Mouse (Mus musculus) lung, adult 2 months (tissue): Measurements from ENCODE around the gene Fam83f. TPM values are rescaled to one million over a fixed set of nuclear protein-coding genes. Genes with fewer than 3 reads are reported as not detected.
"Not testable (repeated sequence)": the region's sequence is repeated elsewhere in the genome, so short reads cannot be mapped to it uniquely, and the experiment has no call there.

Experiments
- DNase-seq: peaks from one replicate; pipeline ENCODE4 v3.0.0; 2022
- H3K4me1 ChIP-seq: fragments of 200-500 bp; 2 replicates; pipeline ENCODE4 v1.6.1; 2011; ENCODE audit warnings: low read length; ENCODE audit not compliant: control insufficient read depth, insufficient read depth
- H3K4me3 ChIP-seq: fragments of 200-500 bp; replicated peaks from 2 replicates; pipeline ENCODE3; 2011; ENCODE audit warnings: low read depth, mild to moderate bottlenecking, control low read depth, low read length; ENCODE audit errors: extremely low read depth
- CTCF ChIP-seq: fragments of 200-500 bp; IDR thresholded peaks from 2 replicates; pipeline ENCODE4 v1.5.1; 2011; ENCODE audit warnings: mild to moderate bottlenecking, low read length, control low read depth; ENCODE audit not compliant: insufficient read depth
- POLR2A ChIP-seq: fragments of 200-500 bp; IDR thresholded peaks from 2 replicates; pipeline ENCODE4 v1.6.1; 2011; ENCODE audit warnings: low read depth, mild to moderate bottlenecking, control low read depth, low read length, borderline replicate concordance; ENCODE audit errors: extremely low read depth
- WGBS: fragments of 180-500 bp; shearing (Covaris S2); methylation state at CpG from one replicate; pipeline ENCODE4 v1.1.7; 2018; 5-methylcytosine and 5-hydroxymethylcytosine counted together
- polyA plus RNA-seq: library from polyadenylated mRNA; depleted of rRNA; stranded (reverse); fragments of >200 nt; gene quantifications from 2 replicates; pipeline ENCODE4 v1.2.3, GENCODE M21; 2012

Gene Fam83f
- polyA plus RNA-seq, 1 experiment: 2.2 TPM

DNA sequence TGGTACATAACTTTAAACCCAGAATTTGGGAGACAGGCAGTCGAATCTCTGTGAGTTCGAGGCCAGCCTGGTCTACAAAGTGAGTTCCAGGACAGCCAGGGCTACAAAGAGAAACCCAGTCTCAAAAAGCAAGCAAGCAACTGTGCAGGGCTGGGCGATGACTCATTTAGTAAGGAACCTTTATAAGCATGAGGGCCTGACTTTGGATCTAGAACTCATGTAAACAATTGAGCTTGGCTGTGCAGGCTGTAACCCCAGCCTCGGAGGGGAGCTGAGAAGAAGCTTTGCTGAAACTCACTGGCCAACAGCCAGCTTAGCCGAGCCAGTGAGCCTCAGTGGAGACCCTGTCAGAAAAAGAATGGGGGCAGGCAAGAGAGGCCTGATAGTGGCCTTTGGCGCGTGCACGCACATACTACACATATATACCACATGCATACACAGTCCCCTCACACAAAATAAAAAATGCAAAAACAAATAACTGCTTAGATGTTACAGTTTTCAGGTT lies 45.0 kb downstream of the Fam83f start:
- DNase-seq: no peak
- peaks cover 16% of the 10 kb centered on the region for H3K4me1 ChIP-seq
- no peak overlapping the region for H3K4me3 ChIP-seq
- no peak for TF ChIP-seq CTCF
- no peak for TF ChIP-seq POLR2A
- WGBS: 66% methylated on average over 8 of the region's 8 CpGs

DNA sequence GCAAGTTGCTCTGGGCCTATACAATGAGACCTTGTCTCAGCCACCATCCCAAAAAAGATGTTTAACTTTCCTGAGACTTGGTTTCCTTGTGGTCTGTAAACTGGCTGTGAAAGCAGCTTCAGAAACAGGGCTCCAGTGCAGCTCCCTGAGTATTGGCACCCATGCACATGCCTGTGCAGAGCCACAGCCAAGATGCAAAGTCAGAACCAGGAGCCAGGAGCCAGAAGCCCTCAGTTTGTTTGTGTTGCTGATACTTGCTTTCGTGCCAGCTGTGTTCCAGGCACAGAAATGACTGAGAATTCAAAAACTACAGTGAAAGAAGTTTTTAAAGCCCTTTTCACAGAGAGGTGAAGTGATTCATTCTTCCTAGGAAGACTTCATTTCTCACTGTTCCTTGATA lies 45.8 kb downstream of the Fam83f start:
- H3K4me3 ChIP-seq: no peak overlapping the region
- TF ChIP-seq POLR2A: no peak
- no peak for TF ChIP-seq CTCF
- 26% methylated on average over 1 of the region's 1 CpGs for WGBS
- DNase-seq: no peak
- peaks cover 15% of the 10 kb centered on the region for H3K4me1 ChIP-seq

DNA sequence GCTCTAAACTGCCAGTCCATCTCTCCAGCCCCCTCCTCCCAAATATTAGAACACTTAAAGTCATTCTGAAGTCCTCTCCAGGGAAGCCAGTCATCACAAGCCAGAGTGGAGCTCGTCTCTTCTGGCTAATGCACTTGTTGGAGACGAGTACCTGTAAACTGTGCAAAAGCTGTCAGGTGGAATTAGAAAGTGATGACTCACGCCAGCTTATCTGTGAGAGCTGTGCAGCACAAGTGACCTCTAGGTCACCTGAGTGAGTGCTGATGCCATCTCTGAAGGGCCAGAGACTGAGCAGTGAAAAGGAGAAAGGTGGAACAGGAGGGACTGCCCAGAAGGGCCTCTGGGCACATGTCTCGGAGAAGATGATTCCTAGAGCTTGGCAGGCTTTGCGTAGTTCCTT lies 48.6 kb downstream of the Fam83f start:
- H3K4me3 ChIP-seq: no peak overlapping the region
- DNase-seq: no peak
- TF ChIP-seq CTCF (no peak), POLR2A (no peak)
- 52% methylated on average over 5 of the region's 5 CpGs for WGBS
- peaks cover 15% of the 10 kb centered on the region for H3K4me1 ChIP-seq

DNA sequence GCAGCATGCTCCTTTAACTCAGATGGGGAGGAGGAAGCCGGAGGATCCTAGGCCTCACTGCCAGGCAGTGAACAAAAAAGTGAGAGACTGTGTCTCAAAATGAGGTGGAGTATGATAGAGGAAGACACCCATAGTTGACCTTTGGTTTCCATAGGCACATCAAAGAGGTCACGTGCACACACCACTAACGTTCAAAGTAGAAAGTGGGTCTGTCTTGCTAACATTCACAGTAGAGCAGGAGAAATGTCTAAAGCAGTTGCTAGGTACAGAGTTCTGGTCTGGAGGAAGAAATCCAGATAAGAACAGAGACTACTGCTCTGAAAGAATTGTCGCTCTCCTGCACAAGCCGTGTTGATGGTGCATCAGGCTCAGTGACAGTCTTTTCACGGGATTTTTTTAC lies 50.2 kb downstream of the Fam83f start:
- peaks cover 15% of the 10 kb centered on the region for H3K4me1 ChIP-seq
- no peak for DNase-seq
- H3K4me3 ChIP-seq: no peak overlapping the region
- 75% methylated on average over 6 of the region's 6 CpGs for WGBS
- no peak for TF ChIP-seq CTCF
- no peak for TF ChIP-seq POLR2A

DNA sequence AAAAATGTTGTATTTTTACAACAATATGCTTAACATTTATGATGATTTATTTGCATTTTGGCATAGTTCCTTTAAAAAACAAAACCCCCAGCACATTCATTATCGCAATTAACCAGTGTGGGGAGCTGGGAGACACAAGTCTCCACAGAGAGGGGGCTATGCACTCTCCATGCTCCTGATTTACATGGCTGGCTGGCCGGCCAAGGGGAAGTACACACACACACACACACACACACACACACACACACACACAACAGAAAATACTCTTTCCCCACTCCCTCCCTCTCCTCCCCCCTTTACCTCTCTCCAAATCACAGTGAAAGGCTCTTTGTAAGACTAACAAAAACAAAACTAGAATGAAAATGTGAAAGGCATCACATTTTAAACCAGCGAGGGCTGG lies 50.7 kb downstream of the Fam83f start:
- no peak overlapping the region for H3K4me3 ChIP-seq
- WGBS: 52% methylated on average over 3 of the region's 3 CpGs
- peaks cover 15% of the 10 kb centered on the region for H3K4me1 ChIP-seq
- DNase-seq: no peak
- TF ChIP-seq POLR2A (no peak), CTCF (no peak)

DNA sequence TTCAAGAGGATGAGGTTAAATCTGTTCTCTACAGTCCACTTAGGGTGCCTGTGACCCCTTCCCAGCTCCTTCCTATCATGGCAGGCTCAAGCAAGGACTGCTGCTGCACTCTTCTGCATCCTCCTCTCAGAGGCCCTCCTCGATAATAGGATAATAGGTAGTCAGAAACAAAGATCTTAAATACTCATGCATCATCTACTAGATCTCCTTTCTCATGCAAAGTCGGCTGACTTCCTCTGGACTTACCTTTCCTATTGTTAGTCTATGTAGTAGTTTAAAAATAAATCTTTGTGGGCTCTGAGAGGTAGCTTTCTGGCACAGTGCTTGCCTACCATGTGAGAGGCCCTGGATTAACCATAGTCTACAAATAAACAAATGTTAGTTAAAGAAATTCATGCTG lies 57.8 kb downstream of the Fam83f start:
- H3K4me1 ChIP-seq: peaks cover 2% of the 10 kb centered on the region; the same call in 1 of the 2 replicates
- TF ChIP-seq CTCF: no peak
- TF ChIP-seq POLR2A: no peak
- no peak overlapping the region for H3K4me3 ChIP-seq
- no peak for DNase-seq
- WGBS: 52% methylated on average over 2 of the region's 2 CpGs

DNA sequence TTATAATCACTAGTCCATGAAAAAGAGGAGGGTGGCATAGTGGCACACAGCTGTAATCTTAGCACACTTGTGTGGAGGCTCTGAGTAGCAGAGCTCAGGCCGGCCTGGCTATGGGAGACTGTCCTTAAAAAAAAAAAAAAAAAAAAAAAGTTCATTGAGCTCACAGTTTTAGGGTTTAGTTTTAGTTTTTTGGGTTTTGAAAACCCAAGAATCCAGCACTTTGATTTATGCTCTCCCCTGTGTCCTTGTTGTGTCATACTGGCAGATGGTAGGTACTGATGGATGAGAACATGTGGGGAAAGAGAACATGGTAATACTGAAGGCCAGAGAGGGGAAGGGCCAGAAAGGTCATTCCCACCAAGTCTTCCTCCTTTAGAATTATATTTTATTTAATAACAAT lies 59.4 kb downstream of the Fam83f start:
- WGBS: 90% methylated on average over 1 of the region's 1 CpGs
- DNase-seq: no peak
- Histone ChIP-seq H3K4me3 (no peak overlapping the region), H3K4me1 (peaks cover 6% of the 10 kb centered on the region)
- TF ChIP-seq CTCF (no peak), POLR2A (no peak)

DNA sequence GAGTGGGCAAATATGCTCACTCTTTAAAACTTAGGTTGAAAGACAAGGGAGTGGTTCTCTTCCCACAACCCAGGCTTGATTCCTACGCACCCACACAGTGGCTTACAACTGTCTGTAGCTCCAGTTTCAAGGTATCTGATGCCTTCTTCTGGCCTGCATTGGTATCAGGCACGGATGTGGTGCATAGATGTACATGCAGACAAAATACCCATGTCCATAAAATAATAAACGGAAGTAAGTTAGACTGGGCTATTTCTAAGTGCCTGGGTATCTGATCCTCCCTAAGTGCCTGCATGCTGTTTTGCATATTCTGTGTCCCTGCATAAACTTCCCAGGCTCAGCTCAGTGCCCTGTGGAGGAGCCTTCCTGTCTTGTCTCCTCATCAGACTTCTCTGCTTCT lies 59.9 kb downstream of the Fam83f start:
- Histone ChIP-seq H3K4me3 (no peak overlapping the region), H3K4me1 (peaks cover 6% of the 10 kb centered on the region)
- no peak for DNase-seq
- TF ChIP-seq CTCF: no peak
- TF ChIP-seq POLR2A: no peak
- WGBS: 76% methylated on average over 3 of the region's 3 CpGs

DNA sequence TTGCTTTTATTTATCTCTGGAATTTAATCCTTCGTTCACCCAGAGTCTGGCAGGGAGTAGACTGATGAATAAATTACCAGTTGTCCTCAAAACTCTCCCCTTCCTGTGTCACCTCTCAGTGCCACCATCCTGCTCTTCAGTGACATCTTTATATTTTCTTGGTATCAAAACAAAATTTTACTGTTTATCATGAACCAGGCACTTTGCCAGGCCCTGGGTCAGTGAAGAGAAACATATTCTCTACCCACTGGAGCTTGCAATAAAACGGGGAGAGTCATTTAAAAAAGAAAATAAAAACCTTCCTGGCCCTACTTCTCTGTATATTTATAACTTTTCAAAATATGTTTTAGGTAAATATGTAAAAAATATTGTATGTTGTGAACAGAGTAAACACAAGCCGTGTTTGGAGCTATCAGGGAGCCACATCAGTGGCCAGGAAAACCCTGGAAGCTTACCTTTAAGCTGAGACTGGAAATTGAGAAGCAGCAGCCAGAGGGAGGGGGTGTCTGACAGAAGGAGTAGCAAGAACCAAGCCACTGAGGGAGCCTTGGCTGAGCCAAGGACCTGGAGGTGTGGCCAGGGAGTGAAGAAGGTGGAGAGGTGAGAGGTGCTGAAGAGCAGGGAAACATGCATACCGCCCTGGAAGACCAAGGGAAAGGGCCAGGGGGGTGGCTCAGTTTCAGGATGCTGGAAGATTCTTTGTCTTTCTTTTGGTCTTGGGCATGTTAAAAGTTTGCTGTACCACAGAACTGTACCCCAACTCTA lies 60.8 kb downstream of the Fam83f start:
- Histone ChIP-seq H3K4me3 (no peak overlapping the region), H3K4me1 (peaks cover 6% of the 10 kb centered on the region)
- no peak for TF ChIP-seq CTCF
- TF ChIP-seq POLR2A: no peak
- no peak for DNase-seq
- WGBS: 28% methylated on average over 4 of the region's 4 CpGs

DNA sequence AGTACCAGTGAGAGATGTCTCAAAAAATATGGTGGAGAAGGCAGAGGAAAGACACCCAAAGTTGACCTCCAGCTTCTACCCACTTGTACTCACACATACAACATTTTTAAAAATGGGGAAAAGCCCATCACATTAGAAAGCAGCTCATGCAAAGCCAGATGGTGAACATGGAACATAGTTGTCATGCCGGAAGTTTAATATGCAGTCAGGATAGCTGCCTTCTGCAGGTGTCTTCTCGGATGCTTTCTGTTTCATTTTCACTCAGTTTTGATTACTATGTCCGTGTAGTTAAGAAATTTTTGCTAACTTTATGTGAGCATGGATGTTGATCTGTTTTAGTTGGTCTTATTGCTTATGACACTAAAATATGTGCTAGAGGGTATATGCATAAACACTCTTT lies 63.7 kb downstream of the Fam83f start:
- WGBS: 66% methylated on average over 3 of the region's 3 CpGs
- peaks cover 13% of the 10 kb centered on the region for H3K4me1 ChIP-seq
- no peak for DNase-seq
- TF ChIP-seq CTCF (no peak), POLR2A (no peak)
- no peak overlapping the region for H3K4me3 ChIP-seq

DNA sequence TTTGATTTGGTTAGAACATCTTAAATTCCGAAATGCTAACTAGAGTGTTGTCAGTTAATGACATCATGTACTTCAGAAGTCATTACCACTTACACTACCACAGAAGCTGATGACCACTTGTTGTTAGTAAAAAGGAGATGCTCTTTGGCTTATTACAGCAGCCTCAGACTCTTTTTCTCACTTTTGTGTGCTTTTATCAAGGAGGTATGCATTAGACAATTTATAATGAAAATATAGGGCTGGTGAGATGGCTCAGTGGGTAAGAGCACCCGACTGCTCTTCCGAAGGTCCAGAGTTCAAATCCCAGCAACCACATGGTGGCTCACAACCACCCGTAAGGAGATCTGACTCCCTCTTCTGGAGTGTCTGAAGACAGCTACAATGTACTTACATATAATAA lies 64.1 kb downstream of the Fam83f start:
- not testable (repeated sequence) for DNase-seq, H3K4me3 ChIP-seq
- peaks cover 13% of the 10 kb centered on the region for H3K4me1 ChIP-seq
- WGBS: 89% methylated on average over 4 of the region's 4 CpGs
